Mouse (Mus musculus) intestine, postnatal 0 days (tissue): ENCODE data around the gene Osbpl2. TPM values are rescaled to one million over a fixed set of nuclear protein-coding genes. Genes with fewer than 3 reads are reported as not detected.
A peak's percentile ranks its signal among the peaks of the same experiment; 100 is the strongest.

Experiments
- ATAC-seq: fragments of 200-750 bp; cut with Nextera tagmentation; 2 replicates; pipeline ENCODE4 v1.8.0; 2017; ENCODE audit warnings: mild to moderate bottlenecking, moderate TSS enrichment, moderate library complexity
- H3K27ac ChIP-seq: fragments of 300-500 bp; sonication (generic); 2 replicates; pipeline ENCODE4 v1.5.1; 2014; ENCODE audit warnings: mild to moderate bottlenecking, low read depth, low read length, moderate library complexity
- H3K27me3 ChIP-seq: fragments of 300-500 bp; sonication (generic); replicated peaks from 2 replicates; pipeline ENCODE4 v1.6.1; 2014; ENCODE audit warnings: low read length, mixed read lengths; ENCODE audit not compliant: control insufficient read depth, insufficient read depth
- H3K36me3 ChIP-seq: fragments of 300-500 bp; sonication (generic); 2 replicates; pipeline ENCODE4 v1.6.1; 2014; ENCODE audit warnings: mild to moderate bottlenecking, moderate library complexity; ENCODE audit not compliant: control insufficient read depth, insufficient read depth
- H3K4me1 ChIP-seq: fragments of 300-500 bp; sonication (generic); replicated peaks from 2 replicates; pipeline ENCODE4 v1.6.1; 2014; ENCODE audit warnings: antibody characterized with exemption, low read length, mixed read lengths; ENCODE audit not compliant: control insufficient read depth, insufficient read depth
- H3K4me2 ChIP-seq: fragments of 300-500 bp; sonication (generic); replicated peaks from 2 replicates; pipeline ENCODE4 v1.6.1; 2014; ENCODE audit warnings: low read depth, mild to moderate bottlenecking, moderate library complexity
- H3K4me3 ChIP-seq: fragments of 300-500 bp; sonication (generic); 2 replicates; pipeline ENCODE4 v1.5.1; 2014; ENCODE audit warnings: low read depth, low read length
- H3K9ac ChIP-seq: fragments of 300-500 bp; sonication (generic); 2 replicates; pipeline ENCODE4 v1.6.1; 2014; ENCODE audit warnings: mild to moderate bottlenecking, low read depth, low read length
- H3K9me3 ChIP-seq: fragments of 300-500 bp; sonication (generic); 2 replicates; pipeline ENCODE4 v1.6.1; 2016; ENCODE audit warnings: mixed run types; ENCODE audit not compliant: control insufficient read depth
- CTCF ChIP-seq: sonication (generic); IDR thresholded peaks from 2 replicates; pipeline ENCODE4 v1.5.1; 2016; ENCODE audit warnings: low read depth, mild to moderate bottlenecking, control low read depth, antibody characterized with exemption, moderate library complexity
- WGBS: fragments of 180-500 bp; shearing (Covaris S2); extraction: QIAGEN DNeasy Blood & Tissue Kit; methylation state at CpG from one replicate; pipeline ENCODE4 v1.1.7; 2014; 5-methylcytosine and 5-hydroxymethylcytosine counted together
- polyA plus RNA-seq: library from polyadenylated mRNA; unstranded; fragments of >200 nt; fragmentation: Nextera tagmentation; extraction: Ambion mirVana; gene quantifications from 2 replicates; pipeline ENCODE4 v1.2.1, GENCODE M21; 2015

The Osbpl2 gene
- 22.9 and 26.4 TPM in 2 replicates for polyA plus RNA-seq

- TF ChIP-seq CTCF = no peak
- Histone ChIP-seq H3K27ac (peak within 1 kb of the TSS; percentile 88), H3K27me3 (no peaks in the 10 kb centered on the region), H3K9me3 (no peaks in the 10 kb centered on the region), H3K4me1 (peaks cover 13% of the 10 kb centered on the region; the same call in 1 of the 2 replicates), H3K4me2 (peak within 1 kb of the TSS; percentile 92), H3K4me3 (peak within 1 kb of the TSS; percentile 77), H3K36me3 (no peaks in the 10 kb centered on the region), H3K9ac (peak within 1 kb of the TSS; percentile 88)
- WGBS = under 1% methylated on average over 55 of the region's 55 CpGs
- ATAC-seq = peak; percentile 98
These were observed at the start of gene Osbpl2 for GRCm38 (mm10) chr2:180118661-180119438. Osbpl2 (plus strand) TSS chr2:180119306.

GRCm38 (mm10) chr2:180069770-180070480 lies 49.2 kb upstream of the Osbpl2 start:
- Histone ChIP-seq H3K4me3 (peak overlapping the region; percentile 63), H3K4me2 (peak overlapping the region; percentile 84), H3K9ac (peak overlapping the region; percentile 53), H3K36me3 (peaks cover 9% of the 10 kb centered on the region; the same call in 1 of the 2 replicates), H3K9me3 (no peaks in the 10 kb centered on the region), H3K4me1 (peaks cover 4% of the 10 kb centered on the region), H3K27ac (peak overlapping the region; percentile 82), H3K27me3 (no peaks in the 10 kb centered on the region)
- TF ChIP-seq CTCF = no peak
- WGBS = 31% methylated on average over 20 of the region's 20 CpGs
- peak; percentile 46 for ATAC-seq

- peak within 1 kb of the TSS; percentile 82 for H3K27ac ChIP-seq
- no peaks in the 10 kb centered on the region for H3K9me3 ChIP-seq
- H3K4me1 ChIP-seq = peaks cover 4% of the 10 kb centered on the region
- no peak; the same call in none of the 2 replicates for TF ChIP-seq CTCF
- H3K27me3 ChIP-seq = no peaks in the 10 kb centered on the region
- peaks cover 9% of the 10 kb centered on the region; the same call in 1 of the 2 replicates for H3K36me3 ChIP-seq
- peak within 1 kb of the TSS; percentile 63 for H3K4me3 ChIP-seq
- peak within 1 kb of the TSS; percentile 84 for H3K4me2 ChIP-seq
- peak within 1 kb of the TSS; percentile 53 for H3K9ac ChIP-seq
- peak; percentile 95 for ATAC-seq
- WGBS = 6% methylated on average over 58 of the region's 58 CpGs
These were observed 48.3 kb upstream of the Osbpl2 start, which contains the start of gene Mtg2 for GRCm38 (mm10) chr2:180070481-180071453. Mtg2 (plus strand) TSS chr2:180070588.

GRCm38 (mm10) chr2:180071671-180072070 lies 47.4 kb upstream of the Osbpl2 start:
- H3K4me2 ChIP-seq = no peak overlapping the region
- ATAC-seq = no peak
- no peak for TF ChIP-seq CTCF
- no peaks in the 10 kb centered on the region for H3K27me3 ChIP-seq
- peaks cover 9% of the 10 kb centered on the region; the same call in 1 of the 2 replicates for H3K36me3 ChIP-seq
- 64% methylated on average over 2 of the region's 2 CpGs for WGBS
- H3K9me3 ChIP-seq = no peaks in the 10 kb centered on the region
- H3K27ac ChIP-seq = no peak overlapping the region
- no peak overlapping the region for H3K4me3 ChIP-seq
- H3K4me1 ChIP-seq = peaks cover 4% of the 10 kb centered on the region
- H3K9ac ChIP-seq = no peak overlapping the region

GRCm38 (mm10) chr2:180072886-180073285 lies 46.2 kb upstream of the Osbpl2 start:
- Histone ChIP-seq H3K27me3 (no peaks in the 10 kb centered on the region), H3K4me3 (no peak overlapping the region), H3K27ac (no peak overlapping the region), H3K36me3 (peaks cover 17% of the 10 kb centered on the region; the same call in 1 of the 2 replicates), H3K4me1 (peaks cover 4% of the 10 kb centered on the region), H3K4me2 (no peak overlapping the region), H3K9me3 (no peaks in the 10 kb centered on the region), H3K9ac (no peak overlapping the region)
- WGBS = 92% methylated on average over 7 of the region's 7 CpGs
- ATAC-seq = no peak
- TF ChIP-seq CTCF = no peak
